Mouse (Mus musculus): ENCODE data around the gene Sun1. TPM values are rescaled to one million over a fixed set of nuclear protein-coding genes. Genes with fewer than 3 reads are reported as not detected.
A peak's percentile ranks its signal among the peaks of the same experiment; 100 is the strongest.

Gene Sun1
- polyA plus RNA-seq, 1 experiment: 23.8 TPM

DNA sequence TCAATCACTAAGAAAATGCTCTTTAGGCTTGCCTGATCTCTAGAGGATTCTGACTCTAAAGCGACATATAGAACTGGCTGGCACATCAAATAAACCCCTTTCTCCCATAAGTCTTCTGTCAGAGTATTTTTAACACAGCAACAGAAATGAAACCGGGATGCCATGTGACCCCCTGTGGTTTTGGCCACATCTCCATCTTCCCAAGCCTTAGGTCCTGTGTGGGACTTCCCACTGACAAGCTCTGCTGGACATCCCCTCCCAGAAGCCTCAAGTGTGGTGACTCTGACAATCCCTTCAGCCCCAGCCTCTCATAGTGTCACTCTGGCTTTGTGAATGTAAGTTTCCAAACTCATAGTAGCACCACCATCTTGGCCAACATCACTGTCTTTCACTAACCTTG is 93.7 kb downstream of the Sun1 start:
- Histone ChIP-seq H3K27me3 (ENCODE audit: control insufficient read depth, insufficient read depth, low read length) (no peaks in the 10 kb centered on the region), H3K4me1 (ENCODE audit: control insufficient read depth, insufficient read depth, insufficient read length) (peaks cover 36% of the 10 kb centered on the region; the same call in 1 of the 2 replicates), H3K4me3 (ENCODE audit: extremely low read depth, insufficient read depth, insufficient read length) (no peak overlapping the region), H3K27ac (ENCODE audit: insufficient read depth, low read length) (peak overlapping the region; percentile 60), H3K36me3 (ENCODE audit: control insufficient read depth, insufficient read depth, low read length) (no peaks in the 10 kb centered on the region)
- TF ChIP-seq POLR2A (IDR thresholded peaks at IDR 0.05; ENCODE audit: low read depth, low read length) (no peak), CTCF (IDR thresholded peaks at IDR 0.05; ENCODE audit: extremely low read depth, insufficient read depth, insufficient read length, insufficient replicate concordance) (no peak)
- WGBS: 19% methylated on average over 2 of the region's 2 CpGs
- DNase-seq (ENCODE audit: low read depth in 1 of 2, low spot score in 2 of 2): no peak

DNA sequence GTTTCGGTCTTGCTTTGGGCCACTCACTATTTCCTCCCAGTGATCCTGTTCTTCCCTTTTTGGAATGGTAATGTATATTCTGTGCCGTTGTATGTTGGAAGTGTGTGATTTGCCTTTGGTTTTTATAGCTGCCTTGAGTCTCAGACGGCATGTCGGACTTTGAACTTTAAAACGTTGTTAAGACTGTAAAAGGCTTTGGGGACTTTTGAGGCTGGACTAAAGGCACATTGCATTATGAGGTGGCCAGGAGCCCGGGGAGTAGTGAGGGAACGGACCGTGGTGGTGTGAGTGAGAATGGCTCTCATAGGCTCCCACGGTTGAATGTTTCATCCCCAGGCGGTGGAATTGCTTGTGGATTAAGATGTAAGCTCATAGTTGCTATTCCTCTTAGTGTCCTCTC is 96.7 kb downstream of the Sun1 start:
- Histone ChIP-seq H3K4me3 (ENCODE audit: extremely low read depth, insufficient read depth, insufficient read length) (no peak overlapping the region), H3K27ac (ENCODE audit: insufficient read depth, low read length) (no peak overlapping the region), H3K27me3 (ENCODE audit: control insufficient read depth, insufficient read depth, low read length) (no peaks in the 10 kb centered on the region), H3K36me3 (ENCODE audit: control insufficient read depth, insufficient read depth, low read length) (no peaks in the 10 kb centered on the region), H3K4me1 (ENCODE audit: control insufficient read depth, insufficient read depth, insufficient read length) (peaks cover 47% of the 10 kb centered on the region)
- no peak for DNase-seq (ENCODE audit: low read depth in 1 of 2, low spot score in 2 of 2)
- WGBS: 91% methylated on average over 10 of the region's 10 CpGs
- TF ChIP-seq POLR2A (IDR thresholded peaks at IDR 0.05; ENCODE audit: low read depth, low read length) (no peak), CTCF (IDR thresholded peaks at IDR 0.05; ENCODE audit: extremely low read depth, insufficient read depth, insufficient read length, insufficient replicate concordance) (no peak)

DNA sequence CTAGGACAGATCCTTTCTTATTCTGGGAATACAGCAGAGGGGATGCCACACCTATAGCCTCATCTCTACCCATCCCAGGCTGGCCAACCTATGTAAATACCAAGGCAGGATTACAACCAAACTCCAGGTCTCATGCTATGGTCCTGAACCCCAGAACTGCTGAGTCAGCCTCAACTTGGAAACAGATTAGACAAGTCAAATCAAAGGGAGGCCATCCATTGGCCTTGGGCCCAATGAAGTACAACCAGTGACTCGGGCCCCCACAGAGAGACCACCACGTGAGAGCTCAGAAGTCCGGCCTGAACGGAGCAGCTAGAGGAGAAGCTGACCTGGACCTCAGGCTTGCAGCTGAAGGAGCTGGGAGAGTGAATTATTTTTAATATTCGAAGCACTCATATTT is 97.3 kb downstream of the Sun1 start:
- peaks cover 49% of the 10 kb centered on the region for H3K4me1 ChIP-seq (ENCODE audit: control insufficient read depth, insufficient read depth, insufficient read length)
- no peak overlapping the region for H3K4me3 ChIP-seq (ENCODE audit: extremely low read depth, insufficient read depth, insufficient read length)
- no peaks in the 10 kb centered on the region for H3K27me3 ChIP-seq (ENCODE audit: control insufficient read depth, insufficient read depth, low read length)
- WGBS: 85% methylated on average over 5 of the region's 5 CpGs
- H3K27ac ChIP-seq (ENCODE audit: insufficient read depth, low read length): no peak overlapping the region; the same call in 1 of the 2 replicates
- TF ChIP-seq POLR2A (IDR thresholded peaks at IDR 0.05; ENCODE audit: low read depth, low read length): no peak
- TF ChIP-seq CTCF (IDR thresholded peaks at IDR 0.05; ENCODE audit: extremely low read depth, insufficient read depth, insufficient read length, insufficient replicate concordance): no peak
- no peak for DNase-seq (ENCODE audit: low read depth in 1 of 2, low spot score in 2 of 2)
- H3K36me3 ChIP-seq (ENCODE audit: control insufficient read depth, insufficient read depth, low read length): no peaks in the 10 kb centered on the region

Other genes with a start within 250 kb of the Sun1 start
- gene Pdgfa, start 203.3 kb upstream of the Sun1 start, polyA plus RNA-seq (2012; rRNA removed): 7.1 and 12.9 TPM in 2 replicates
- gene Prkar1b, start 50.6 kb upstream of the Sun1 start, polyA plus RNA-seq (2012; rRNA removed): 6.4 and 9.4 TPM in 2 replicates
- gene Dnaaf5, start 50.4 kb upstream of the Sun1 start, polyA plus RNA-seq (2012; rRNA removed): 15.9 and 27.4 TPM in 2 replicates
- 91.4 and 137 TPM in 2 replicates for gene Get4, start 51.7 kb downstream of the Sun1 start, polyA plus RNA-seq (2012; rRNA removed)
- 23.2 and 29.5 TPM in 2 replicates for gene Adap1, start 125.0 kb downstream of the Sun1 start, polyA plus RNA-seq (2012; rRNA removed)
- 27.2 and 36.2 TPM in 2 replicates for gene Cox19, start 150.8 kb downstream of the Sun1 start, polyA plus RNA-seq (2012; rRNA removed)
- gene Cyp2w1, start 152.0 kb downstream of the Sun1 start, polyA plus RNA-seq (2012; rRNA removed): not detected in 2 replicates
- gene Gpr146, start 177.1 kb downstream of the Sun1 start, polyA plus RNA-seq (2012; rRNA removed): 32.2 and 36.3 TPM in 2 replicates
- gene C130050O18Rik, start 204.6 kb downstream of the Sun1 start, polyA plus RNA-seq (2012; rRNA removed): 8.1 and 11.9 TPM in 2 replicates
- 0.39 TPM in 2 replicates for gene Gper1, start 222.5 kb downstream of the Sun1 start, polyA plus RNA-seq (2012; rRNA removed)